8 mouse cellular contexts compared by ENCODE assay signal in the genomic region with DNA sequence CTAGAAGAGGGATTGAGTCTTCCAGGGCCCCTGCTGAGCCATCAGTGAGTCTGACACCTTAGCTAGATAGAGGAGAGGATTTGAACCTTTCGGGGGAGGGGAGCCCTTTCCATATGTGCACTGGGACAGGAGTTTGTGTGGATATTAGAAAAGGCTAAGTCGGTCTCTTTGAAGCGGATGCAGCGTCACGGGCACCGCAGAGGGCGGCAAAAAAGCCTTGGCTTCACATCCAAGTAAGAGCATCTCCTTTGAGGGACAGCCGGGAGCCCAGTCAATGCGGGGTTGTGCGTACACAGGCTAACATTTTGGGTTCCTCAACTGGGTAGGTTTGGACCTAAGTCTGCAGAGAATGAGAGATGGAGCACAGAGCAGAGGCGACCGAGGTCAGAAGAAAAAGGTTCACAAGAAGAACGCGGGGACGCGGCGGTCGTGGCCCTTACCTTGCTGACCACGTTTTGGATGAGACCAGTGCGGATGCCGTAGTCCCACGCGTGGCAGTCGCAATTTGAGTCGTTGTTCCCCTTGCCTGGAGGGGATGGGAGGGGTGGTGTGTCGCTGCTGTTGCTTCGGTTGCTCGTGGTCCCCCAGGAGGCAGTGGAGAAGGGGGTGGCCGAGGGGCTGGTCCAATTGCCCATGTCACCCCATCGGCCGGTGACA. TPM values are rescaled to one million over a fixed set of nuclear protein-coding genes. Genes with fewer than 3 reads are reported as not detected.
DNase-seq lines count a peak whose midpoint lies in the region; ATAC-seq and TF ChIP-seq lines count a peak whose summit lies in the region.

No protein-coding gene starts in this region.

- H3K4me1 ChIP-seq in CH12.LX (ENCODE audit: control insufficient read depth in 1 of 2, insufficient read depth in 2 of 2) = peaks cover 5 to 10% of the 10 kb centered on the region in 2 experiments
- peaks cover 6% of the 10 kb centered on the region for H3K4me1 ChIP-seq in cortical plate, adult 2 months (ENCODE audit: control insufficient read depth, insufficient read depth, low read length)
- H3K4me1 ChIP-seq in lung, embryonic 15.5 days = peaks cover 39% of the 10 kb centered on the region

- TF ChIP-seq CTCF in CH12.LX (conservative IDR thresholded peaks at IDR 0.05 in 1 of 2, IDR thresholded peaks at IDR 0.05 in 1 of 2; ENCODE audit: low read depth in 2 of 2, low read length in 2 of 2) = no peak
- TF ChIP-seq CTCF in cortical plate, adult 2 months (IDR thresholded peaks at IDR 0.05; ENCODE audit: extremely low read depth, insufficient read depth, low read length) = no peak

- dilution Hi-C loops in CH12.LX (cut with MboI; ENCODE audit: extremely low pct_ligation_motif_present, extremely low pct_unique_long_range_greater_than_20kb, low sequenced_read_pairs) = no loop called here

- WGBS in lung, embryonic 15.5 days = under 1% methylated on average over 30 of the region's 31 CpGs

- H3K27me3 ChIP-seq in CH12.LX (replicated peaks) = peaks cover 13% of the 10 kb centered on the region
- peaks cover 16% of the 10 kb centered on the region for H3K27me3 ChIP-seq in lung, embryonic 15.5 days

- no peak for TF ChIP-seq POLR2A in CH12.LX (IDR thresholded peaks at IDR 0.05; ENCODE audit: low read depth, low read length)
- peak; percentile 41; the same call in 1 of the 2 replicates for TF ChIP-seq POLR2A in cortical plate, adult 2 months (IDR thresholded peaks at IDR 0.05; ENCODE audit: extremely low read depth, insufficient read depth, low read length)

- H3K9ac ChIP-seq in CH12.LX (ENCODE audit: insufficient read depth, low read depth) = no peak overlapping the region
- peak overlapping the region; percentile 56 for H3K9ac ChIP-seq in lung, embryonic 15.5 days

- in situ Hi-C loops in CH12.LX (cut with MboI; ENCODE audit: low pct_ligation_motif_present, low pct_unique_long_range_greater_than_20kb, low sequenced_read_pairs) = no loop called here

- H3K79me2 ChIP-seq in CH12.LX (replicated peaks; ENCODE audit: control insufficient read depth, extremely low read depth, insufficient read depth, poor library complexity, severe bottlenecking) = no peaks in the 10 kb centered on the region

- H3K4me3 ChIP-seq in CH12.LX (replicated peaks in 1 of 3; ENCODE audit: low read depth in 2 of 3, low read length in 2 of 3, poor library complexity in 1 of 3) = peak overlapping the region in 2 of 3 experiments; percentile 60 to 64
- peak overlapping the region; percentile 92 for H3K4me3 ChIP-seq in cortical plate, adult 2 months (ENCODE audit: insufficient read depth, low read length)
- H3K4me3 ChIP-seq in lung, embryonic 15.5 days = peak overlapping the region; percentile 72

- 0 out of 2 replicates have a peak, but pooled peaks have one; percentile 27 for ATAC-seq in lung, embryonic 15.5 days (ENCODE audit: borderline replicate concordance, extremely low read depth, low FRiP score, low TSS enrichment)

- no peaks in the 10 kb centered on the region for H3K36me3 ChIP-seq in CH12.LX (replicated peaks in 1 of 2; ENCODE audit: control insufficient read depth in 1 of 2, insufficient read depth in 1 of 2, low read length in 1 of 2)
- no peaks in the 10 kb centered on the region for H3K36me3 ChIP-seq in lung, embryonic 15.5 days

- DNase-seq in 3134 (ENCODE audit: extremely low read depth, insufficient read length, low spot score) (peak; percentile 54), CH12.LX (ENCODE audit: extremely low read depth) (no peak), adipocyte (ENCODE audit: low spot score) (no peak)
- DNase-seq in gastrocnemius, postnatal 4 days (ENCODE audit: low spot score in 2 of 2) = peak; percentile 23
- peak; percentile 25 to 45 for DNase-seq in kidney, postnatal 4 days
- DNase-seq in right cerebral cortex, postnatal 10 days (ENCODE audit: low spot score in 2 of 2) = peak; percentile 58 to 68

- H3K27ac ChIP-seq in CH12.LX (ENCODE audit: insufficient read depth, low read depth) = no peak overlapping the region
- peak overlapping the region; percentile 60 for H3K27ac ChIP-seq in cortical plate, adult 2 months (ENCODE audit: insufficient read depth, low read length)
- peak overlapping the region; percentile 76; the same call in 1 of the 2 replicates for H3K27ac ChIP-seq in lung, embryonic 15.5 days

- peak overlapping the region; percentile 85; the same call in 1 of the 2 replicates for H3K4me2 ChIP-seq in CH12.LX (ENCODE audit: insufficient read depth, low read depth, poor library complexity, severe bottlenecking)
- H3K4me2 ChIP-seq in lung, embryonic 15.5 days = peak overlapping the region; percentile 84

- TF ChIP-seq RAD21 in CH12.LX (IDR thresholded peaks at IDR 0.05; ENCODE audit: low read depth, low read length) = no peak

- H3K9me3 ChIP-seq in CH12.LX (replicated peaks; ENCODE audit: low read length) = no peaks in the 10 kb centered on the region
- H3K9me3 ChIP-seq in lung, embryonic 15.5 days = no peaks in the 10 kb centered on the region

- TF ChIP-seq EP300 in CH12.LX (IDR thresholded peaks at IDR 0.05; ENCODE audit: low read length) = no peak

TF ChIP-seq in CH12.LX, 34 proteins besides CTCF, POLR2A, EP300 and RAD21:
- TF ChIP-seq CHD1 (IDR thresholded peaks at IDR 0.05; ENCODE audit: low read depth, low read length) (no peak), BHLHE40 (IDR thresholded peaks at IDR 0.05; ENCODE audit: low read depth, low read length) (no peak), IRF4 (IDR thresholded peaks at IDR 0.05; ENCODE audit: low read depth, low read length) (no peak), KAT2A (IDR thresholded peaks at IDR 0.05; ENCODE audit: insufficient replicate concordance, low read length) (no peak), NRF1 (IDR thresholded peaks at IDR 0.05; ENCODE audit: low read depth, low read length) (no peak), JUND (conservative IDR thresholded peaks at IDR 0.05; ENCODE audit: low read depth, low read length) (no peak), ZC3H11A (IDR thresholded peaks at IDR 0.05; ENCODE audit: low read depth, low read length) (no peak), NELFE (IDR thresholded peaks at IDR 0.05; ENCODE audit: low read depth, low read length) (no peak), TCF12 (IDR thresholded peaks at IDR 0.05; ENCODE audit: low read depth, low read length) (no peak), ZMIZ1 (IDR thresholded peaks at IDR 0.05; ENCODE audit: low read depth, low read length) (no peak), MYC (IDR thresholded peaks at IDR 0.05; ENCODE audit: low read depth, low read length) (no peak), SMC3 (IDR thresholded peaks at IDR 0.05; ENCODE audit: low read depth, low read length) (no peak), SIN3A (IDR thresholded peaks at IDR 0.05; ENCODE audit: low read length) (no peak)

RNA-seq across cellular contexts. Expression of gene Slc22a23, which starts 1.1 kb away (rescaled TPM):
- total RNA-seq in CH12.LX (2012; rRNA removed) (0.13 and 0.47 TPM in 2 replicates), CH12.LX (2014; rRNA removed) (0.43 and 0.85 TPM in 2 replicates)
- 0.50 and 1.3 TPM in 2 replicates for polyA plus RNA-seq in CH12.LX (2012; ENCODE audit: insufficient read length, low read depth)
- 48.1 and 54.4 TPM in 2 replicates for polyA plus RNA-seq in cortical plate, adult 2 months (2012; rRNA removed)
- total RNA-seq in gastrocnemius, postnatal 4 days (2021) = 1 to 10 TPM; 7.4 to 7.8 TPM
- polyA plus RNA-seq in lung, embryonic 15.5 days (2015; fragmentation: Nextera tagmentation; extraction: Ambion mirVana) = 4.1 and 4.4 TPM in 2 replicates

Comparison
In these comparisons a context has a peak if more than half of its experiments do, and no peak if none do; other contexts are left out.
1. DNase-seq: peak in 3134 (single experiment), gastrocnemius, postnatal 4 days (2 of 2), kidney, postnatal 4 days (2 of 2) and right cerebral cortex, postnatal 10 days (2 of 2); none in CH12.LX (single experiment) and adipocyte (single experiment).
2. Peak in every context shown above with its lines, with median percentiles within 50 percentile points of each other: H3K4me3 ChIP-seq.